22 mouse cellular contexts compared by ENCODE assay signal in genomic region chr5:41941216-41941615, GRCm38 (mm10).
DNase-seq lines count a peak whose midpoint lies in the region; ATAC-seq and TF ChIP-seq lines count a peak whose summit lies in the region.
"Had no signal": no experiment of that assay in that cellular context is flagged by ENCODE, and none has a peak within 500 bp of the region (broad histone marks: within the 10 kb centered on the region; RNA-seq: fewer than 3 reads in every experiment).

No protein-coding gene starts in this region.

- WGBS in neural tube, embryonic 15.5 days, result 93% methylated on average over 1 of the region's 1 CpGs

- no peaks in the 10 kb centered on the region for H3K4me1 ChIP-seq in neural tube, embryonic 15.5 days
- H3K4me1 ChIP-seq: forebrain, embryonic 13.5 days; heart, embryonic 10.5 days; heart, embryonic 13.5 days; hindbrain, embryonic 12.5 days; hindbrain, embryonic 15.5 days had no signal

- peak; percentile 24; the same call in 1 of the 2 replicates for ATAC-seq in frontal cortex, adult (ENCODE audit: low TSS enrichment)
- no peak for ATAC-seq in neural tube, embryonic 15.5 days (ENCODE audit: low FRiP score)
- ATAC-seq: activated CD4-positive, CD25-positive, alpha-beta regulatory T cell, adult 4 months; forebrain, embryonic 13.5 days had no signal

- H3K9me3 ChIP-seq in neural tube, embryonic 15.5 days (replicated peaks), result no peaks in the 10 kb centered on the region
- H3K9me3 ChIP-seq: forebrain, embryonic 10.5 days; forebrain, embryonic 13.5 days; heart, embryonic 10.5 days; heart, embryonic 13.5 days; hindbrain, embryonic 12.5 days; hindbrain, embryonic 15.5 days had no signal

- TF ChIP-seq CTCF in layer of hippocampus, adult 2 months (conservative IDR thresholded peaks at IDR 0.05), result no peak

- H3K9ac ChIP-seq in neural tube, embryonic 15.5 days (replicated peaks), result no peak overlapping the region
- H3K9ac ChIP-seq: forebrain, embryonic 13.5 days; heart, embryonic 13.5 days; hindbrain, embryonic 12.5 days; hindbrain, embryonic 15.5 days had no signal

- H3K4me3 ChIP-seq in layer of hippocampus, adult 2 months, result no peak overlapping the region
- no peak overlapping the region for H3K4me3 ChIP-seq in neural tube, embryonic 15.5 days (replicated peaks)
- H3K4me3 ChIP-seq: forebrain, embryonic 10.5 days; forebrain, embryonic 13.5 days; heart, adult 2 months; heart, embryonic 10.5 days; heart, embryonic 13.5 days; hindbrain, embryonic 12.5 days; hindbrain, embryonic 15.5 days had no signal

- no peaks in the 10 kb centered on the region for H3K27me3 ChIP-seq in neural tube, embryonic 15.5 days (replicated peaks)
- H3K27me3 ChIP-seq: forebrain, embryonic 13.5 days; heart, embryonic 13.5 days; hindbrain, embryonic 12.5 days; hindbrain, embryonic 15.5 days had no signal

- no peak overlapping the region for H3K4me2 ChIP-seq in neural tube, embryonic 15.5 days
- H3K4me2 ChIP-seq: forebrain, embryonic 13.5 days; heart, embryonic 13.5 days; hindbrain, embryonic 12.5 days; hindbrain, embryonic 15.5 days had no signal

- H3K27ac ChIP-seq in layer of hippocampus, adult 2 months, result peak overlapping the region; percentile 79
- H3K27ac ChIP-seq in neural tube, embryonic 15.5 days (replicated peaks), result 0 out of 2 replicates have a peak overlapping the region, but pooled peaks have one; percentile 5
- H3K27ac ChIP-seq: forebrain, embryonic 10.5 days; forebrain, embryonic 13.5 days; heart, adult 2 months; heart, embryonic 10.5 days; heart, embryonic 13.5 days; hindbrain, embryonic 12.5 days had no signal

- no peak for DNase-seq in frontal cortex, postnatal 14 days (ENCODE audit: low spot score in 2 of 2)
- DNase-seq in layer of hippocampus, adult 2 months (ENCODE audit: low spot score in 2 of 2), result no peak
- no peak for DNase-seq in layer of hippocampus, postnatal 10 days (ENCODE audit: low spot score in 2 of 2)
- DNase-seq in neural tube, embryonic 10.5 days (ENCODE audit: extremely low spot score, low spot score), result no peak
- DNase-seq in brain, adult 2 months (ENCODE audit: low read depth, low spot score), result peak; percentile 57
- DNase-seq: adrenal gland, adult 8-10 months; adrenal gland, postnatal 25 days; cerebellum, adult 18-20 months; cerebellum, adult 9-10 months; cerebellum, postnatal 14 days; gastrocnemius, postnatal 10 days; gastrocnemius, postnatal 36 days; heart, adult 2 months had no signal

- no peaks in the 10 kb centered on the region for H3K36me3 ChIP-seq in neural tube, embryonic 15.5 days
- H3K36me3 ChIP-seq: forebrain, embryonic 10.5 days; heart, embryonic 10.5 days; heart, embryonic 13.5 days; hindbrain, embryonic 12.5 days; hindbrain, embryonic 15.5 days had no signal
